Mouse (Mus musculus) E14TG2a.4 (cell line): Measurements from ENCODE around the gene Sgms1.

Source experiments
- H3K27me3 ChIP-seq: 2 replicates; pipeline ENCODE4 v1.6.1; 2014; ENCODE audit warnings: low read length, control low read depth; ENCODE audit not compliant: insufficient read depth
- H3K36me3 ChIP-seq: 2 replicates; pipeline ENCODE4 v1.6.1; 2014; ENCODE audit warnings: low read length, control low read depth; ENCODE audit not compliant: insufficient read depth
- H3K4me1 ChIP-seq: replicated peaks from 2 replicates; pipeline ENCODE4 v1.6.1; 2014; ENCODE audit warnings: low read depth, low read length, control low read depth
- H3K4me3 ChIP-seq: replicated peaks from 2 replicates; pipeline ENCODE4 v1.5.1; 2014; ENCODE audit warnings: mild to moderate bottlenecking, low read length
- H3K9me3 ChIP-seq: 2 replicates; pipeline ENCODE4 v1.6.1; 2014; ENCODE audit warnings: low read length, control low read depth
- CTCF ChIP-seq: conservative IDR thresholded peaks from 2 replicates; pipeline ENCODE4 v1.5.1; 2014; ENCODE audit warnings: low read length
- NANOG ChIP-seq: IDR thresholded peaks from 2 replicates; pipeline ENCODE4 v1.6.1; 2014; ENCODE audit warnings: borderline replicate concordance, low read length, mixed read lengths
- POU5F1 ChIP-seq: IDR thresholded peaks from 2 replicates; pipeline ENCODE4 v1.6.1; 2014; ENCODE audit warnings: low read length, borderline replicate concordance

Sgms1 gene

GRCm38 (mm10) chr19:32240417-32240990 lies 149.0 kb downstream of the Sgms1 start:
- H3K27me3 ChIP-seq, result no peaks in the 10 kb centered on the region
- TF ChIP-seq CTCF, result no peak
- no peak for TF ChIP-seq POU5F1
- no peak for TF ChIP-seq NANOG
- H3K4me1 ChIP-seq, result peaks cover 84% of the 10 kb centered on the region
- peak overlapping the region; percentile 68; the same call in 1 of the 2 replicates for H3K4me3 ChIP-seq
- H3K9me3 ChIP-seq, result no peaks in the 10 kb centered on the region
- H3K36me3 ChIP-seq, result peaks cover 9% of the 10 kb centered on the region

- Histone ChIP-seq H3K4me3 (no peak overlapping the region), H3K4me1 (peaks cover 79% of the 10 kb centered on the region), H3K36me3 (peaks cover 10% of the 10 kb centered on the region), H3K9me3 (no peaks in the 10 kb centered on the region), H3K27me3 (no peaks in the 10 kb centered on the region)
- TF ChIP-seq POU5F1, result no peak
- no peak for TF ChIP-seq NANOG
- no peak for TF ChIP-seq CTCF
Observed at GRCm38 (mm10) chr19:32239925-32240324, 149.6 kb downstream of the Sgms1 start.

GRCm38 (mm10) chr19:32239459-32239792 lies 150.1 kb downstream of the Sgms1 start:
- Histone ChIP-seq H3K4me1 (peaks cover 74% of the 10 kb centered on the region), H3K27me3 (no peaks in the 10 kb centered on the region), H3K36me3 (peaks cover 9% of the 10 kb centered on the region), H3K4me3 (peak overlapping the region; percentile 51; the same call in 1 of the 2 replicates), H3K9me3 (no peaks in the 10 kb centered on the region)
- no peak for TF ChIP-seq NANOG
- no peak for TF ChIP-seq POU5F1
- TF ChIP-seq CTCF, result no peak

GRCm38 (mm10) chr19:32238722-32239458 lies 150.6 kb downstream of the Sgms1 start:
- TF ChIP-seq NANOG (no peak), POU5F1 (no peak), CTCF (no peak)
- Histone ChIP-seq H3K4me3 (peak overlapping the region; percentile 51), H3K36me3 (peaks cover 9% of the 10 kb centered on the region), H3K4me1 (peaks cover 69% of the 10 kb centered on the region), H3K27me3 (no peaks in the 10 kb centered on the region), H3K9me3 (no peaks in the 10 kb centered on the region)

- no peaks in the 10 kb centered on the region for H3K27me3 ChIP-seq
- no peaks in the 10 kb centered on the region for H3K9me3 ChIP-seq
- H3K4me1 ChIP-seq, result peaks cover 63% of the 10 kb centered on the region
- H3K4me3 ChIP-seq, result peak overlapping the region; percentile 51
- H3K36me3 ChIP-seq, result peaks cover 9% of the 10 kb centered on the region
- no peak for TF ChIP-seq CTCF
- no peak for TF ChIP-seq NANOG
- TF ChIP-seq POU5F1, result no peak
Observed at GRCm38 (mm10) chr19:32237685-32238084, 151.8 kb downstream of the Sgms1 start.

- H3K4me3 ChIP-seq, result no peak overlapping the region
- H3K27me3 ChIP-seq, result no peaks in the 10 kb centered on the region
- H3K36me3 ChIP-seq, result peaks cover 9% of the 10 kb centered on the region
- peaks cover 63% of the 10 kb centered on the region for H3K4me1 ChIP-seq
- no peaks in the 10 kb centered on the region for H3K9me3 ChIP-seq
- no peak for TF ChIP-seq POU5F1
- TF ChIP-seq NANOG, result no peak
- no peak for TF ChIP-seq CTCF
Observed at GRCm38 (mm10) chr19:32237173-32237583, 152.3 kb downstream of the Sgms1 start.

- TF ChIP-seq POU5F1 (no peak), CTCF (no peak), NANOG (no peak)
- H3K27me3 ChIP-seq, result no peaks in the 10 kb centered on the region
- no peak overlapping the region for H3K4me3 ChIP-seq
- peaks cover 9% of the 10 kb centered on the region for H3K36me3 ChIP-seq
- H3K9me3 ChIP-seq, result no peaks in the 10 kb centered on the region
- H3K4me1 ChIP-seq, result peaks cover 64% of the 10 kb centered on the region
Observed at GRCm38 (mm10) chr19:32234717-32235434, 154.6 kb downstream of the Sgms1 start.

GRCm38 (mm10) chr19:32231292-32231691 lies 158.2 kb downstream of the Sgms1 start:
- Histone ChIP-seq H3K4me1 (peaks cover 57% of the 10 kb centered on the region), H3K4me3 (peak overlapping the region; percentile 14; the same call in 1 of the 2 replicates), H3K27me3 (no peaks in the 10 kb centered on the region), H3K9me3 (no peaks in the 10 kb centered on the region), H3K36me3 (peaks cover 22% of the 10 kb centered on the region)
- no peak for TF ChIP-seq CTCF
- no peak for TF ChIP-seq POU5F1
- no peak for TF ChIP-seq NANOG
